Mouse (Mus musculus): ENCODE data around the gene Plvap. TPM values are rescaled to one million over a fixed set of nuclear protein-coding genes. Genes with fewer than 3 reads are reported as not detected.

The Plvap gene
- total and polyA plus RNA-seq, 3 experiments, result 11.7 to 20.4 TPM; not detected in 1

DNA sequence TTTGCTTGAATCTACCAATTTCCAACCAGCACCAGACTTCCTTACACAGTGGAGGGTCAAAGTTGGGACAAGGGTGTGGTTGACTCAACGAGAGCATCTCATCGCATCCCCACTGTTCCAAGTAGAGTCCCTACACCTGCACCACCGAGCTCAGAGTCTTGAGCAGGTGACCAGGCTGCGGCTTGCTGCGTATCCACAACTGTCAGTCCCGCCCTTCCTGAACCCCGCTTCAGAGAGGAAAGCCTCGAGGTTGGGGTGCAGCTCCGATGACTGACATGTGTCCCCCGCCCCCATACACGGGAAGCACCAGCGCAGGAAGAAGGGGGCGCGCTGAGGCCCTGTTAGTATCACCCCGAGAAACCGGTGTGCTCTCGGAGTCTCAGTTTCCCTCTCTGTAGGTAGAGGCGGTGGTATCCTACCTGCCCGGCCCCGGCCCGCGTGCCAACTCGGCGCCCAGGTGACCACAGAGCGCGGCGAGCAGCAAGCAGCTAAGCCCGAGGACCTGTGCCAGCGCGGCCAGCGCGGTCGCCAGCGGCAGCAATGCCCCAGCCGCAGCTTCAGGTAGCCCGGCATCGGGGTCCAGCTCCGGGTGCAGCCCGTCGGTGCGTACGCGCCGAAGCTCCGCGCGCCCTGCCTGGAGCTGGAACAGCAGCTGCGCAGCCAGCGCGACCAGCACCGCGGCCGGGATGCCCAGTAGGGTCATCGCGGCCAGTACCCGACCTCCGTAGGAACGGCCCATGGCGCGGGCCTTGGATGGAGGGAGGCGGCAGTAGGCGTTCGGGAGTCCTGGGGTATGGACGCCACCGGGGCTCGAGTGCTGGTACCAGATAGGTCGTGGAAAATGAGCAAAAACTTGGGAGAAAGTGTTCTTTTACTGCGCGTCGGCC, 46.8 kb upstream of the Plvap start, which contains the start of gene Tmem221:
Gene Tmem221, minus strand, starts transcription at position 801 of the 887 bp plus-strand sequence.
- Histone ChIP-seq H3K27me3 (ENCODE audit: control insufficient read depth in 1 of 2, insufficient read depth in 2 of 2, low read length in 2 of 2) (no peaks in the 10 kb centered on the region), H3K79me2 (ENCODE audit: control insufficient read depth, insufficient read depth, low read length, poor library complexity) (no peaks in the 10 kb centered on the region), H3K9me3 (replicated peaks; ENCODE audit: insufficient read depth, low read length) (no peaks in the 10 kb centered on the region), H3K4me3 (ENCODE audit: control insufficient read depth in 1 of 2, insufficient read depth in 1 of 2, low read depth in 2 of 2, low read length in 2 of 2) (peak within 1 kb of the TSS; percentile 74 to 97), H3K9ac (ENCODE audit: control insufficient read depth, low read depth, low read length, poor library complexity, severe bottlenecking) (peak within 1 kb of the TSS; percentile 80), H3K4me1 (ENCODE audit: control insufficient read depth in 1 of 2, insufficient read depth in 2 of 2, low read length in 2 of 2) (peaks cover 9 to 32% of the 10 kb centered on the region in 2 experiments), H3K36me3 (ENCODE audit: control insufficient read depth in 1 of 2, insufficient read depth in 2 of 2, low read length in 2 of 2) (peaks cover 0 to 14% of the 10 kb centered on the region in 2 experiments; a peak in 2 of 4 replicates), H3K27ac (ENCODE audit: control insufficient read depth, low read depth, low read length) (no peak within 1 kb of the TSS)
- peak; percentile 59 for DNase-seq (ENCODE audit: low read depth, low spot score)
- 0 out of 2 replicates have a peak, but pooled peaks have one; percentile 52 for TF ChIP-seq ZMIZ1 (IDR thresholded peaks at IDR 0.05; ENCODE audit: low read depth, low read length)
- no peak for TF ChIP-seq SMC3 (IDR thresholded peaks at IDR 0.05; ENCODE audit: low read depth, low read length)
- TF ChIP-seq MXI1 (IDR thresholded peaks at IDR 0.05; ENCODE audit: low read depth, low read length), result peak; percentile 14; the same call in 1 of the 2 replicates
- TF ChIP-seq MAX (IDR thresholded peaks at IDR 0.05; ENCODE audit: low read length), result 0 out of 2 replicates have a peak, but pooled peaks have one; percentile 16
- TF ChIP-seq ZNF384 (IDR thresholded peaks at IDR 0.05; ENCODE audit: low read depth, low read length), result no peak
- no peak for TF ChIP-seq MEF2A (IDR thresholded peaks at IDR 0.05; ENCODE audit: extremely low read depth, insufficient replicate concordance, low read depth, low read length, poor library complexity, severe bottlenecking)
- peak; percentile 17; the same call in 1 of the 2 replicates for TF ChIP-seq SIN3A (IDR thresholded peaks at IDR 0.05; ENCODE audit: low read length)
- TF ChIP-seq POLR2A (IDR thresholded peaks at IDR 0.05; ENCODE audit: control insufficient read depth in 1 of 2, insufficient read depth in 1 of 2, low read depth in 1 of 2, low read length in 2 of 2, poor library complexity in 1 of 2), result peak; percentile 50 to 74; a peak in 2 of 4 replicates
- 0 out of 2 replicates have a peak, but pooled peaks have one; percentile 26 for TF ChIP-seq HCFC1 (IDR thresholded peaks at IDR 0.05; ENCODE audit: low read depth, low read length)
- peak; percentile 56; the same call in 1 of the 2 replicates for TF ChIP-seq NELFE (IDR thresholded peaks at IDR 0.05; ENCODE audit: low read depth, low read length)

DNA sequence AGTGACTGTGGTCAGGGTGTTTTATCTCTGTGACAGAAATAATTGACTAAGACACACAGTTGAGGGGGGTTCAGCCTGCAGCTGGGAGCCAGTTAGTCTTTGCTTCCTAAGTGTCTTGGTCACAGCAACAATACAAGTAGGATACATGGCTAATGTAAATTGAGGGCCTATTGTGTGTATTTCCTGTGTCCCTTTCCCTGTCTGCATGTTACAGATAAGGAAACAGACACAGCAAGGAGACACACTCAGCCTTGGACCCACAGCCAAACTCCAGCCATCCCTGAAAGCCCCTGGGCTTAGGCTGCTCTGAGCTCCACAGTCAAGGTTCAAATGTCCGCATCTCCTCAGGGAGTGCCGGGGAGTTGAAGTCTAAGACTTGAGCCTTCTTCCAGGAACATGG, 43.1 kb upstream of the Plvap start:
- no peaks in the 10 kb centered on the region for H3K27me3 ChIP-seq (ENCODE audit: control insufficient read depth in 1 of 2, insufficient read depth in 2 of 2, low read length in 2 of 2)
- H3K79me2 ChIP-seq (ENCODE audit: control insufficient read depth, insufficient read depth, low read length, poor library complexity), result no peaks in the 10 kb centered on the region
- peak; percentile 46 for DNase-seq (ENCODE audit: low read depth, low spot score)
- H3K4me3 ChIP-seq (ENCODE audit: control insufficient read depth in 1 of 2, insufficient read depth in 1 of 2, low read depth in 2 of 2, low read length in 2 of 2), result no peak overlapping the region
- H3K9me3 ChIP-seq (replicated peaks; ENCODE audit: insufficient read depth, low read length), result no peaks in the 10 kb centered on the region
- H3K36me3 ChIP-seq (ENCODE audit: control insufficient read depth in 1 of 2, insufficient read depth in 2 of 2, low read length in 2 of 2), result peaks cover 0 to 11% of the 10 kb centered on the region in 2 experiments; a peak in 2 of 4 replicates
- H3K4me1 ChIP-seq (ENCODE audit: control insufficient read depth in 1 of 2, insufficient read depth in 2 of 2, low read length in 2 of 2), result peaks cover 6 to 29% of the 10 kb centered on the region in 2 experiments
- TF ChIP-seq HCFC1 (IDR thresholded peaks at IDR 0.05; ENCODE audit: low read depth, low read length) (no peak), ZKSCAN1 (IDR thresholded peaks at IDR 0.05; ENCODE audit: low read depth, low read length) (no peak), EP300 (IDR thresholded peaks at IDR 0.05; ENCODE audit: low read depth in 1 of 2, low read length in 2 of 2) (0 out of 4 replicates have a peak, but pooled peaks of 1 of the 2 experiments have one; percentile 13), ETS1 (IDR thresholded peaks at IDR 0.05; ENCODE audit: low read depth, low read length) (0 out of 2 replicates have a peak, but pooled peaks have one; percentile 7), POLR2A (IDR thresholded peaks at IDR 0.05; ENCODE audit: control insufficient read depth in 1 of 2, insufficient read depth in 1 of 2, low read depth in 1 of 2, low read length in 2 of 2, poor library complexity in 1 of 2) (no peak), USF2 (IDR thresholded peaks at IDR 0.05; ENCODE audit: borderline replicate concordance in 1 of 2, insufficient read depth in 1 of 2, low read depth in 1 of 2, low read length in 2 of 2) (no peak), POLR2AphosphoS2 (IDR thresholded peaks at IDR 0.05; ENCODE audit: low read length) (no peak), TCF12 (IDR thresholded peaks at IDR 0.05; ENCODE audit: low read depth, low read length) (0 out of 2 replicates have a peak, but pooled peaks have one; percentile 6), E2F4 (IDR thresholded peaks at IDR 0.05; ENCODE audit: borderline replicate concordance, low read depth, low read length) (no peak), KAT2A (conservative IDR thresholded peaks at IDR 0.05; ENCODE audit: low read depth, low read length) (no peak), ZMIZ1 (IDR thresholded peaks at IDR 0.05; ENCODE audit: low read depth, low read length) (no peak), SIN3A (IDR thresholded peaks at IDR 0.05; ENCODE audit: low read length) (no peak; the same call in 1 of the 2 replicates), MXI1 (IDR thresholded peaks at IDR 0.05; ENCODE audit: low read depth, low read length) (0 out of 2 replicates have a peak, but pooled peaks have one; percentile 10), GATA1 (IDR thresholded peaks at IDR 0.05; ENCODE audit: low read depth, low read length) (peak; percentile 21; the same call in 1 of the 2 replicates), MAX (IDR thresholded peaks at IDR 0.05; ENCODE audit: low read length) (no peak), RAD21 (IDR thresholded peaks at IDR 0.05; ENCODE audit: low read depth, low read length) (no peak), TAL1 (IDR thresholded peaks at IDR 0.05; ENCODE audit: low read length) (peak; percentile 82), MAFK (IDR thresholded peaks at IDR 0.05; ENCODE audit: borderline replicate concordance, low read depth, low read length) (no peak), MEF2A (IDR thresholded peaks at IDR 0.05; ENCODE audit: extremely low read depth, insufficient replicate concordance, low read depth, low read length, poor library complexity, severe bottlenecking) (no peak), CTCF (IDR thresholded peaks at IDR 0.05 in 2 of 3, conservative IDR thresholded peaks at IDR 0.05 in 1 of 3; ENCODE audit: control insufficient read depth in 1 of 3, insufficient read depth in 1 of 3, low read depth in 2 of 3, low read length in 3 of 3, poor library complexity in 1 of 3, severe bottlenecking in 1 of 3) (no peak), SMC3 (IDR thresholded peaks at IDR 0.05; ENCODE audit: low read depth, low read length) (no peak)
- no peak overlapping the region for H3K9ac ChIP-seq (ENCODE audit: control insufficient read depth, low read depth, low read length, poor library complexity, severe bottlenecking)
- H3K27ac ChIP-seq (ENCODE audit: control insufficient read depth, low read depth, low read length), result peak overlapping the region; percentile 38

Measured in MEL (cell line).